Mouse (Mus musculus): ENCODE results near the gene Bloc1s4.

The Bloc1s4 gene

GRCm38 (mm10) chr5:36716816-36717215, 31.6 kb downstream of the Bloc1s4 start:
- DNase-seq (ENCODE audit: low spot score) = no peak

- no peak for DNase-seq (ENCODE audit: low spot score)
Measured at GRCm38 (mm10) chr5:36714832-36715231, 33.6 kb downstream of the Bloc1s4 start.

- DNase-seq (ENCODE audit: low spot score) = no peak
Measured at GRCm38 (mm10) chr5:36713693-36714092, 34.8 kb downstream of the Bloc1s4 start.

GRCm38 (mm10) chr5:36712553-36713534, 35.6 kb downstream of the Bloc1s4 start:
- peak; percentile 67 for DNase-seq (ENCODE audit: low spot score)

- DNase-seq (ENCODE audit: low spot score) = no peak
Measured at GRCm38 (mm10) chr5:36711863-36712262, 36.6 kb downstream of the Bloc1s4 start.

- no peak for DNase-seq (ENCODE audit: low spot score)
Measured at GRCm38 (mm10) chr5:36705792-36706191, 42.7 kb downstream of the Bloc1s4 start.

GRCm38 (mm10) chr5:36705390-36705789, 43.1 kb downstream of the Bloc1s4 start:
- DNase-seq (ENCODE audit: low spot score) = no peak

GRCm38 (mm10) chr5:36704684-36705083, 43.8 kb downstream of the Bloc1s4 start:
- DNase-seq (ENCODE audit: low spot score) = no peak

GRCm38 (mm10) chr5:36700939-36701620, 47.4 kb downstream of the Bloc1s4 start:
- no peak for DNase-seq (ENCODE audit: low spot score)

GRCm38 (mm10) chr5:36698689-36699088, 49.8 kb downstream of the Bloc1s4 start:
- no peak for DNase-seq (ENCODE audit: low spot score)

GRCm38 (mm10) chr5:36698067-36698670, 50.3 kb downstream of the Bloc1s4 start:
- no peak for DNase-seq (ENCODE audit: low spot score)
